Mouse (Mus musculus): Measurements from ENCODE around the gene Il20ra. TPM values are rescaled to one million over a fixed set of nuclear protein-coding genes. Genes with fewer than 3 reads are reported as not detected.
"Not testable (repeated sequence)": the region's sequence is repeated elsewhere in the genome, so short reads cannot be mapped to it uniquely, and the experiment has no call there.

The Il20ra gene
- polyA plus RNA-seq, 1 experiment from 2014 or later: 0.84 TPM

GRCm38 (mm10) chr10:19724158-19724832 is 11.9 kb downstream of the Il20ra start:
- no peak for ATAC-seq
- no peaks in the 10 kb centered on the region for H3K4me1 ChIP-seq (ENCODE audit: control insufficient read depth, insufficient read depth, low read length)
- no peak overlapping the region for H3K4me2 ChIP-seq (ENCODE audit: low read length)
- H3K9ac ChIP-seq (ENCODE audit: low read depth, low read length): no peak overlapping the region
- WGBS: 94% methylated on average over 11 of the region's 11 CpGs
- no peaks in the 10 kb centered on the region for H3K36me3 ChIP-seq (ENCODE audit: control insufficient read depth, insufficient read depth, low read length)
- no peaks in the 10 kb centered on the region for H3K9me3 ChIP-seq (replicated peaks; ENCODE audit: control insufficient read depth, low read length, poor library complexity, severe bottlenecking)
- H3K27me3 ChIP-seq (ENCODE audit: control insufficient read depth, insufficient read depth, low read depth, low read length): no peaks in the 10 kb centered on the region
- H3K27ac ChIP-seq (ENCODE audit: low read length): no peak overlapping the region
- no peak overlapping the region for H3K4me3 ChIP-seq (ENCODE audit: low read depth, low read length)

- H3K4me2 ChIP-seq (ENCODE audit: low read length); H3K4me1 ChIP-seq (ENCODE audit: control insufficient read depth, insufficient read depth, low read length); H3K4me3 ChIP-seq (ENCODE audit: low read depth, low read length); H3K27me3 ChIP-seq (ENCODE audit: control insufficient read depth, insufficient read depth, low read depth, low read length); H3K9me3 ChIP-seq (replicated peaks; ENCODE audit: control insufficient read depth, low read length, poor library complexity, severe bottlenecking); ATAC-seq; H3K36me3 ChIP-seq (ENCODE audit: control insufficient read depth, insufficient read depth, low read length); H3K9ac ChIP-seq (ENCODE audit: low read depth, low read length); H3K27ac ChIP-seq (ENCODE audit: low read length): not testable (repeated sequence)
- 92% methylated on average over 2 of the region's 2 CpGs for WGBS
Measured at GRCm38 (mm10) chr10:19738442-19738841, 26.1 kb downstream of the Il20ra start.

- 35% methylated on average over 1 of the region's 1 CpGs for WGBS
- Histone ChIP-seq H3K27ac (ENCODE audit: low read length) (no peak overlapping the region), H3K4me3 (ENCODE audit: low read depth, low read length) (no peak overlapping the region), H3K4me2 (ENCODE audit: low read length) (no peak overlapping the region), H3K36me3 (ENCODE audit: control insufficient read depth, insufficient read depth, low read length) (no peaks in the 10 kb centered on the region), H3K9me3 (replicated peaks; ENCODE audit: control insufficient read depth, low read length, poor library complexity, severe bottlenecking) (no peaks in the 10 kb centered on the region; the same call in 1 of the 2 replicates), H3K9ac (ENCODE audit: low read depth, low read length) (no peak overlapping the region), H3K27me3 (ENCODE audit: control insufficient read depth, insufficient read depth, low read depth, low read length) (no peaks in the 10 kb centered on the region), H3K4me1 (ENCODE audit: control insufficient read depth, insufficient read depth, low read length) (no peaks in the 10 kb centered on the region)
- ATAC-seq: no peak
Measured at GRCm38 (mm10) chr10:19745662-19746061, 33.3 kb downstream of the Il20ra start.

- no peak overlapping the region for H3K27ac ChIP-seq (ENCODE audit: low read length)
- ATAC-seq: no peak
Measured at GRCm38 (mm10) chr10:19746156-19746555, 33.8 kb downstream of the Il20ra start.

GRCm38 (mm10) chr10:19747661-19748060 is 35.3 kb downstream of the Il20ra start:
- no peak for ATAC-seq
- WGBS: 86% methylated on average over 4 of the region's 4 CpGs
- Histone ChIP-seq H3K27ac (ENCODE audit: low read length) (no peak overlapping the region), H3K36me3 (ENCODE audit: control insufficient read depth, insufficient read depth, low read length) (no peaks in the 10 kb centered on the region), H3K9ac (ENCODE audit: low read depth, low read length) (no peak overlapping the region), H3K27me3 (ENCODE audit: control insufficient read depth, insufficient read depth, low read depth, low read length) (no peaks in the 10 kb centered on the region), H3K9me3 (replicated peaks; ENCODE audit: control insufficient read depth, low read length, poor library complexity, severe bottlenecking) (no peaks in the 10 kb centered on the region; the same call in 1 of the 2 replicates), H3K4me2 (ENCODE audit: low read length) (no peak overlapping the region), H3K4me1 (ENCODE audit: control insufficient read depth, insufficient read depth, low read length) (no peaks in the 10 kb centered on the region), H3K4me3 (ENCODE audit: low read depth, low read length) (no peak overlapping the region)

More at GRCm38 (mm10) chr10:19746156-19746555, 33.8 kb downstream of the Il20ra start:
- Histone ChIP-seq H3K9me3 (replicated peaks; ENCODE audit: control insufficient read depth, low read length, poor library complexity, severe bottlenecking) (no peaks in the 10 kb centered on the region; the same call in 1 of the 2 replicates), H3K9ac (ENCODE audit: low read depth, low read length) (no peak overlapping the region), H3K4me2 (ENCODE audit: low read length) (no peak overlapping the region), H3K27me3 (ENCODE audit: control insufficient read depth, insufficient read depth, low read depth, low read length) (no peaks in the 10 kb centered on the region), H3K4me1 (ENCODE audit: control insufficient read depth, insufficient read depth, low read length) (no peaks in the 10 kb centered on the region), H3K4me3 (ENCODE audit: low read depth, low read length) (no peak overlapping the region), H3K36me3 (ENCODE audit: control insufficient read depth, insufficient read depth, low read length) (no peaks in the 10 kb centered on the region)
- 83% methylated on average over 1 of the region's 1 CpGs for WGBS

GRCm38 (mm10) chr10:19765459-19765858 is 53.1 kb downstream of the Il20ra start:
- no peaks in the 10 kb centered on the region for H3K36me3 ChIP-seq (ENCODE audit: control insufficient read depth, insufficient read depth, low read length)
- H3K27ac ChIP-seq (ENCODE audit: low read length): no peak overlapping the region
- H3K9me3 ChIP-seq (replicated peaks; ENCODE audit: control insufficient read depth, low read length, poor library complexity, severe bottlenecking): no peaks in the 10 kb centered on the region
- 90% methylated on average over 2 of the region's 2 CpGs for WGBS
- H3K4me1 ChIP-seq (ENCODE audit: control insufficient read depth, insufficient read depth, low read length): no peaks in the 10 kb centered on the region
- no peak overlapping the region for H3K4me3 ChIP-seq (ENCODE audit: low read depth, low read length)
- no peak overlapping the region for H3K4me2 ChIP-seq (ENCODE audit: low read length)
- no peaks in the 10 kb centered on the region for H3K27me3 ChIP-seq (ENCODE audit: control insufficient read depth, insufficient read depth, low read depth, low read length)
- H3K9ac ChIP-seq (ENCODE audit: low read depth, low read length): no peak overlapping the region
- ATAC-seq: no peak

- no peaks in the 10 kb centered on the region for H3K36me3 ChIP-seq (ENCODE audit: control insufficient read depth, insufficient read depth, low read length)
- H3K9ac ChIP-seq (ENCODE audit: low read depth, low read length): no peak overlapping the region
- WGBS: 82% methylated on average over 12 of the region's 12 CpGs
- no peaks in the 10 kb centered on the region for H3K9me3 ChIP-seq (replicated peaks; ENCODE audit: control insufficient read depth, low read length, poor library complexity, severe bottlenecking)
- no peaks in the 10 kb centered on the region for H3K4me1 ChIP-seq (ENCODE audit: control insufficient read depth, insufficient read depth, low read length)
- no peak overlapping the region for H3K27ac ChIP-seq (ENCODE audit: low read length)
- H3K27me3 ChIP-seq (ENCODE audit: control insufficient read depth, insufficient read depth, low read depth, low read length): no peaks in the 10 kb centered on the region
- H3K4me2 ChIP-seq (ENCODE audit: low read length): no peak overlapping the region
- peak; percentile 60; the same call in 1 of the 2 replicates for ATAC-seq
- no peak overlapping the region for H3K4me3 ChIP-seq (ENCODE audit: low read depth, low read length)
Measured at GRCm38 (mm10) chr10:19779092-19779491, 66.7 kb downstream of the Il20ra start.

GRCm38 (mm10) chr10:19781365-19781764 is 69.0 kb downstream of the Il20ra start:
- H3K27ac ChIP-seq (ENCODE audit: low read length): no peak overlapping the region
- no peak overlapping the region for H3K9ac ChIP-seq (ENCODE audit: low read depth, low read length)
- no peak for ATAC-seq
- no peaks in the 10 kb centered on the region for H3K27me3 ChIP-seq (ENCODE audit: control insufficient read depth, insufficient read depth, low read depth, low read length)
- no peaks in the 10 kb centered on the region for H3K36me3 ChIP-seq (ENCODE audit: control insufficient read depth, insufficient read depth, low read length)
- 82% methylated on average over 5 of the region's 5 CpGs for WGBS
- no peaks in the 10 kb centered on the region for H3K4me1 ChIP-seq (ENCODE audit: control insufficient read depth, insufficient read depth, low read length)
- H3K4me2 ChIP-seq (ENCODE audit: low read length): no peak overlapping the region
- no peaks in the 10 kb centered on the region for H3K9me3 ChIP-seq (replicated peaks; ENCODE audit: control insufficient read depth, low read length, poor library complexity, severe bottlenecking)
- no peak overlapping the region for H3K4me3 ChIP-seq (ENCODE audit: low read depth, low read length)

- WGBS: 75% methylated on average over 8 of the region's 8 CpGs
- Histone ChIP-seq H3K4me2 (ENCODE audit: low read length) (no peak overlapping the region), H3K4me1 (ENCODE audit: control insufficient read depth, insufficient read depth, low read length) (no peaks in the 10 kb centered on the region), H3K9me3 (replicated peaks; ENCODE audit: control insufficient read depth, low read length, poor library complexity, severe bottlenecking) (no peaks in the 10 kb centered on the region), H3K27ac (ENCODE audit: low read length) (no peak overlapping the region), H3K9ac (ENCODE audit: low read depth, low read length) (no peak overlapping the region), H3K4me3 (ENCODE audit: low read depth, low read length) (no peak overlapping the region), H3K36me3 (ENCODE audit: control insufficient read depth, insufficient read depth, low read length) (no peaks in the 10 kb centered on the region), H3K27me3 (ENCODE audit: control insufficient read depth, insufficient read depth, low read depth, low read length) (no peaks in the 10 kb centered on the region)
- peak; percentile 39 for ATAC-seq
Measured at GRCm38 (mm10) chr10:19794996-19795395, 82.6 kb downstream of the Il20ra start.

All from midbrain, embryonic 16.5 days (tissue).